Mouse (Mus musculus) WW6 (cell line): ENCODE results near the gene AI467606.

Experiments used
- DNase-seq: peaks from one replicate; pipeline ENCODE4 v3.0.0-alpha.2; 2013; ENCODE audit warnings: low read depth, low spot score

AI467606 gene

DNA sequence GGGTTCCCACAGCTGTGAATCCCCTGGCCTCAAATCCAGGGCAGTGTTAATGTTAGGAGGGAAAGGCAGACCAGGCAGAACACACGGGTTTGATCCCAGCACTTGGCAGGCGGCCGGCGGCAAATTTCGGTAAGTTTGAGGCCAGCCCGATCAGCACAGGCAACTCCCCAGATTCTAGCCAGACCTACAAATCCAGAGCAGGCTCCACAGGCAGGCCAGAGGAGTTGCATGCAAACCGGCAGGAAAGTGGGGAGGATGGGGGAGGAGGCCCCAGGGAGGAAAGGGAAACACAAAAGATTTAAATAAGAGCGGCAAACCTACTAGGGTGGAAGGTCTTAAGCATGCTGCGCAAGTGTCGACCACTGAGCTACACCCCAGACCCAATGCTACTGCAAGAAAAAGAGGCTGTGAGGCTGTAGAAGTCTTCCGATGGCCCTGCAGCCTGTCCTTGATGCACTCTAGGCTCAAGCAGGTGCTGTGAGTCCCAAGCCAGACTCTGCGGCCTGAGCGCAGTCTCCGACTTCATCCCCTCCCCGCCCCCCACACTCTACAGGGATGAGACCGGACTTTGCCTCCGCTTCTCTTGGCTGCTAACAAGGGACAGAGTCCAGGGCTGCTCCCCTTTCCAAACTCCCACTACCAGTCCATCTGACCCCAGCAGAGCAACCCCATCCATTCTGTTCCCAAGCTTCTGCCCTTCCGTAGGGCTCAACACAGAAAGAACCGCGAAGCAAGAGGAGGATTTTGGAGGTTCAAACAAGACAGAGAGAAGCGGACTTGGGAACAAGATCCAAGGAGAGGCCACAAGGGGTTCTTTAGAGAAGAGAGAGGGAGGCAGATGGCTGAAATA lies 30.1 kb downstream of the AI467606 start:
- DNase-seq, result no peak

- DNase-seq, result no peak
These were observed 30.7 kb downstream of the AI467606 start, which contains the start of gene Qprt for GRCm38 (mm10) chr7:127121911-127122270. Gene Qprt (minus strand): TSS chr7:127122226.

- no peak for DNase-seq
These were observed 38.5 kb downstream of the AI467606 start for GRCm38 (mm10) chr7:127129638-127130037.

GRCm38 (mm10) chr7:127133125-127133524 lies 42.0 kb downstream of the AI467606 start:
- no peak for DNase-seq

DNA sequence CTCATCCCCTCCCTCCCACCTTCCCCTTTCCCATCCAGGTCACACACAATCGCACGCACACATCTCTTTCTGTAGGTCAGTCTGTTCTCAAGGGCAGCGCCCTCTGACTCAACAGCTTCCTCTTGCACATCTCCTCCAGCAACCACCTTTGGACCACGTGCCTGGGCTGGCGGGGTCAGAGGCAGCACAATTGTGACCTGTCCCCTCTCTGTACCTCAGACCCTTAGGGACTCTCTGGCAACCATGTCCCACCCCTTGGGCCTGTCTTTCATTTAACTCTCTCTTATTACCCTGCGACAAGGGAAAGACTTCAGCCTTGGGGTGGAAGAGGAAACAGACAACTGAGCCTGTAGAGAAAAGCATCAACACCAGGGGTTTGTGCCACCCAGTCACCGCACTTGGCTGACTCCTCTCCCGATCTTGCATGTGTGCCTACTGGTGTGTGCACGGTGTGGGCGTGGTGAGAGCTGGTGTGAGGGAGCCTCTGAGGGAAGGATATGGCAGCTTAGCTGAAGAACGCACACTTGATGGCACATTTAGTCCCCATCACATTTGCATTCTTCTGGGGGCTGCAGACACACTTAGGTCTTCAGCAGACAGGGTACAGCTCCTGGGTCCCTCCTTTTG lies 43.8 kb downstream of the AI467606 start:
- DNase-seq, result no peak

DNA sequence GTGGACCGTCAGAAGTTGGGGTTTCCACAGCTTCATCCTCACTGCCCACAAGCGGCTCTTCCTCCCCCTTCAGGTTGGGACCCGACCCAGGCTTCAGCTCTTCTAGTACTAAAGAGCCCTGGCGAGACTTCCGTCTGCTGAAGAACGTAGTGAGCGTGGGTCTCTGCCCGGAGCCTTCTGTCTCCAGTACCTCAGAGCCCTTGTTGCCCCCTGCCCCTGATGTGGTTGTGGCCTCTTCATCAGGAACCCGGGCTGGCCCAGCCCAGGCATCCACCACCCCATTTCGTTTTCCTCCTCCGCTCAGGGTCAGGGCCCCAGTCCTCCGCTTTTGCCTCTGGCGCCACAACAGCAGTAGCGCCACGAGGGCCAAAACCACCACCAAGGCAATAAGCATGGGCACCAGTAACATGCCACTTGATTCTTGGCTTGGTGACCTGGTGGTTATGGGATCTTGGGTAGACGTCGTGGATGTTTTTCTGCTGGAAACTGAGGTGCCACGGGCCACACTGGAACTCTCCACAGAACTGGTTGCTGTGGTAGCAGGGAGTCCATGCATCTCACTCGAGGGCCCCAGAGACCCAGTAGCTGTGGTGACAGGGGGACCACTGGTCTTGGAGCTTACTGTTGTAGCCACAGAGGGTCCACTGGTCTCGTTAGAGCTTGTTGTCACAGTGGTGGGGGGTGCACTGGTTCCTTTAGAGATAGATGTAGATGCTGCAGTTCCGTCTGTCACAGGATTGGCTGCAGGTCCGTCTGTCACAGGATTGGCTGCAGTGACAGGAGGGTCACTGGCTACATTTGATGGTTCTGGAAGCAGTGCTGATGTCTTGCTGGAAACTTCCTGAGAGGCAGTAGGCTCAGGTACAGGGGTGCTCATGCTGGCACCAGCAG lies 45.3 kb downstream of the AI467606 start:
- DNase-seq, result no peak

DNA sequence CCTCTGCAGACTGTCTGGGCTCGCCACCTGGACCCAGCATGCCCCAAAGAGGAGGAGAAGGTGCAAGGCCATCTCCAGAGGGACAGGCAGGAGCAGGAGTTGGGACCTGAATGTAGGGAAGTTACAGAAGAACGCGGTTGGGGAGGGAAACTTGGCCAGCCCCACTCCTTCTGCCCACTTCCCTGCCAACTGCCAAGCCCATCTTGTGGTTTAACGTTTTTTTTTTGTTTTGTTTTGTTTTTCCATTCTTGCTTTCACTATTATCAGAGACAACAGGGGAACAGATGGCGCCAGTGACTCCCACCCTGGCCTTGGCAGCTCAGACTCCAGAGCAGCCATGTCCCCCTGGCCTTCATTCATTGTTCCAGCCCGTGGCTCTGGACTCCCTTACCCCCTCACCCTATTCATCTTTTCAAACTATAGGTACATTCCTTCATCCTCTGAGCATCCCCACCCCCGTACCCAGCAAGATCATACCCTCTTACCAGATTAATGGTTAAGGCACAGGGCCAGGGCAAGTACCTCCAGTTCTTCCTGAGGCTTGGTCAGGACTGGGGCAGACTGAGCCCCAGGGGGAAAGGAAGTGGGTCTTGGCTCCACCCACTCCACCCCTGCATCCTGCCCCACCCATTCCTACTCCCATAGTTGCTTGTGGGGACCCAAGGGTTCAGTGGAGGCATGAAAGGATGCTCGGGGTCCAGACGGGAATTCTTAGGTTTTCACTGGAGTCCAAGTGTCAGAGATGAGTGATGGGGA lies 46.3 kb downstream of the AI467606 start, which contains the start of gene Spn:
Gene Spn, minus strand, starts transcription at position 562 of the 756 bp plus-strand sequence.
- DNase-seq, result no peak

DNA sequence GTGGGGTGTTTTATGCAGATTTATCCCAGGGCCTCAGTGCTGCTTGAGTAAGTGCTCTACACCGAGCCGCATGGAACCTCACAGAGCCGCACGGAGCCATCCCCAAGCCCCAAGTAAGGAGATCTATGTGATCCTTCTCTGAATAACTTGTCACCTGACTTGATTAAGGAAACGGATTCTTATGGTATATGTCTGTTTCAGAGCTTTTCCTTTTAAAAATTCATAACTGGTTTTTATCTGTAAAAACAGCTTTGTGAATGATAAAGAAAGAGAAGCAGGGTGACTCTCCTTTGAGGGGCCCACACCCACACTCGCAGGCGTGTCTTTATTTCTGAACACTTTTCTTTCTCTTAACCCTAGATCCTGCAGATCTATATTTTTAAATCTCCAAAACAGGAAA lies 47.9 kb downstream of the AI467606 start:
- no peak for DNase-seq

DNA sequence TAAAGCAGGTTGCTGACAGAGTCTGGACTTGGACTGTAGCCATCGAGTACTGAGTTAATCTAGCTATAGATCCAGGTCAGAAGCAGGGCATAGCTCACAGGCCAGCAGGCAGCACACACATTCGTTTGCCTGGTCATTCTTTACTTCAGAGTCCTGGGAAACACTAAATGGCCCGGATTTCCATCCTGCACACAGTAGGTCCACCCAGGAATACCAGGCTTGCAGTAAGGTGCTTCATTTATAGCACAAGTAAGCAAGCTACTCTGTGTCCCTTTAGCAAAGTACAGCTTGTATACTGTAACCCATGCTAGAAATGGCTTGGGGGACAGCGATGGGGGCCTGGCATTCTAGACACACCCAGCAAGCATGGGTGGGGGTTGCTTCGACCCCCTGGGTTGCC lies 48.4 kb downstream of the AI467606 start:
- DNase-seq, result no peak

GRCm38 (mm10) chr7:127140623-127141404 lies 49.7 kb downstream of the AI467606 start:
- no peak for DNase-seq

- DNase-seq, result no peak
These were observed 51.1 kb downstream of the AI467606 start for GRCm38 (mm10) chr7:127142214-127142613.

DNA sequence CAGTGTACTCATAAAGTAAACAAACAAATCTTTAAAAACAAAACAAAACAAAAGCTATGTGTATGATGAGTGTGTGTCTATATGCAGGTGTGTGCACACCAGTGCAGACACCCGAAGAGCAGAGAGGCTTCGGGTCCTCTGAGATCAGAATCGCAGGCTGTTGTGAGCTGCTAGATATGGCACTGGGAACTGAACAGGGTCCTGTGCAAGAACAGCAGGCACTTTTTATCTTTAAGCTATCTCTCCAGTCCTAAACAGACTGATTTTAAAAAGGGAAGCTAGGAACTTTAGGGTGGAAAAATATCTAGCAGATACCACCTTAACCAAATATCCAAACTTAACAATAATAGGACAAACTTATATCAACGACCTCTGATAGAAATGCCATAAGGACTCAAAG lies 51.5 kb downstream of the AI467606 start:
- no peak for DNase-seq
